Mouse (Mus musculus) thymus, adult 2 months (tissue): ENCODE measurements at regions not wholly inside any gene's neighbourhood (a gene's known extent, or its start where the extent isn't known, plus 50 kb on each side); places are given as distances from the start of the nearest gene placed in this dataset.

Source experiments
- CTCF ChIP-seq: fragments of 200-500 bp; IDR thresholded peaks from 2 replicates; pipeline ENCODE4 v1.5.1; 2012; ENCODE audit warnings: mild to moderate bottlenecking, control low read depth, low read length, moderate library complexity, borderline replicate concordance; ENCODE audit not compliant: control insufficient read depth, poor library complexity, insufficient read depth; ENCODE audit errors: extremely low read depth
- POLR2A ChIP-seq: fragments of 200-500 bp; IDR thresholded peaks from 2 replicates; pipeline ENCODE4 v1.6.1; 2012; ENCODE audit warnings: mild to moderate bottlenecking, low read length, control low read depth, moderate library complexity; ENCODE audit not compliant: control insufficient read depth, poor library complexity, insufficient read depth; ENCODE audit errors: extremely low read depth

DNA sequence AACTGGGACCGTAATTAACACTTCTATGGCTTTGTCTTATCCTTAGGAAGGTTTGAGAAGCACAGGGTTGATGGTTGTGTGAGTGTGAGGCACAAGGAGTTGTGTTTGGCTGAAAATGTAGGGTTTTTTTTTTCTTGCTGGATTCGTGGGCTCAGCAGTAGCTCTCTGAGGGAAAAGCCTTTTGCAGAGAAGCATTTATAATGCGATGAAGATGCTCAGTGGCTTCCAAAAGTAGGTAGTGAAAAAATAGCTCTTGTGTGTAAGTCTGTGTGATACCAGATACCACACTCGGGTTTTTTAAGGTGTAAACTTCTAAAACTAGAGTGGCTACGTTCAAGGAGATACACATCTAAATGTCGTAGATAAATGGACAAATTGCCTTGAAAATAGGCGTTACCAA, 149.1 kb upstream of the 4933402D24Rik start:
- TF ChIP-seq CTCF (no peak), POLR2A (no peak)
